Mouse (Mus musculus) neural tube, embryonic 11.5 days (tissue): Measurements from ENCODE around the gene Clstn3. TPM values are rescaled to one million over a fixed set of nuclear protein-coding genes. Genes with fewer than 3 reads are reported as not detected.

Experiments used
- ATAC-seq: fragments of 200-750 bp; cut with Nextera tagmentation; 2 replicates; pipeline ENCODE4 v1.8.0; 2017; ENCODE audit warnings: moderate number of reproducible peaks, mild to moderate bottlenecking, moderate TSS enrichment, moderate library complexity; ENCODE audit not compliant: insufficient read depth, low FRiP score, low TSS enrichment
- DNase-seq: peaks from one replicate; pipeline ENCODE4 v3.0.0-alpha.2; 2015; ENCODE audit warnings: low spot score
- H3K27ac ChIP-seq: fragments of 300-500 bp; sonication (generic); 2 replicates; pipeline ENCODE4 v1.5.1; 2014; ENCODE audit warnings: low read depth, mild to moderate bottlenecking, low read length
- H3K27me3 ChIP-seq: fragments of 300-500 bp; sonication (generic); 2 replicates; pipeline ENCODE4 v1.6.1; 2014; ENCODE audit warnings: mild to moderate bottlenecking, low read length, mixed read lengths; ENCODE audit not compliant: control insufficient read depth, insufficient read depth
- H3K36me3 ChIP-seq: fragments of 300-500 bp; sonication (generic); 2 replicates; pipeline ENCODE4 v1.6.1; 2014; ENCODE audit warnings: mild to moderate bottlenecking, low read length, moderate library complexity, mixed read lengths; ENCODE audit not compliant: control insufficient read depth, insufficient read depth
- H3K4me1 ChIP-seq: fragments of 300-500 bp; sonication (generic); 2 replicates; pipeline ENCODE4 v1.6.1; 2014; ENCODE audit warnings: low read length, mixed read lengths; ENCODE audit not compliant: control insufficient read depth, insufficient read depth
- H3K4me2 ChIP-seq: fragments of 300-500 bp; sonication (generic); 2 replicates; pipeline ENCODE4 v1.6.1; 2014; ENCODE audit warnings: low read depth, mild to moderate bottlenecking, moderate library complexity
- H3K4me3 ChIP-seq: fragments of 300-500 bp; sonication (generic); 2 replicates; pipeline ENCODE4 v1.5.1; 2014; ENCODE audit warnings: low read depth, low read length
- H3K9ac ChIP-seq: fragments of 300-500 bp; sonication (generic); 2 replicates; pipeline ENCODE4 v1.6.1; 2014; ENCODE audit warnings: mild to moderate bottlenecking, low read length
- H3K9me3 ChIP-seq: fragments of 300-500 bp; sonication (generic); 2 replicates; pipeline ENCODE4 v1.6.1; 2016; ENCODE audit warnings: low read length; ENCODE audit not compliant: control insufficient read depth
- WGBS: fragments of 180-500 bp; shearing (Covaris S2); extraction: QIAGEN DNeasy Blood & Tissue Kit; methylation state at CpG from one replicate; pipeline ENCODE4 v1.1.7; 2014; 5-methylcytosine and 5-hydroxymethylcytosine counted together
- polyA plus RNA-seq: library from polyadenylated mRNA; unstranded; fragments of >200 nt; fragmentation: Nextera tagmentation; extraction: Ambion mirVana; gene quantifications from 2 replicates; pipeline ENCODE4 v1.2.1, GENCODE M21; 2014

The Clstn3 gene
- polyA plus RNA-seq, 1 experiment from 2014 or later, result 17.2 TPM

GRCm38 (mm10) chr6:124499914-124500566, 35.4 kb upstream of the Clstn3 start:
- no peak for ATAC-seq
- Histone ChIP-seq H3K9me3 (no peaks in the 10 kb centered on the region), H3K27me3 (no peaks in the 10 kb centered on the region), H3K4me2 (no peak overlapping the region), H3K9ac (no peak overlapping the region), H3K4me3 (no peak overlapping the region), H3K36me3 (no peaks in the 10 kb centered on the region), H3K4me1 (no peaks in the 10 kb centered on the region), H3K27ac (no peak overlapping the region)
- WGBS, result 43% methylated on average over 10 of the region's 10 CpGs
- DNase-seq, result no peak

GRCm38 (mm10) chr6:124496054-124496453, 31.5 kb upstream of the Clstn3 start:
- Histone ChIP-seq H3K27ac (no peak overlapping the region), H3K4me1 (no peaks in the 10 kb centered on the region), H3K27me3 (no peaks in the 10 kb centered on the region), H3K9ac (no peak overlapping the region), H3K4me2 (no peak overlapping the region), H3K4me3 (no peak overlapping the region), H3K36me3 (no peaks in the 10 kb centered on the region), H3K9me3 (no peaks in the 10 kb centered on the region)
- ATAC-seq (no peak), DNase-seq (no peak)
- WGBS, result 90% methylated on average over 5 of the region's 5 CpGs

GRCm38 (mm10) chr6:124493886-124494285, 29.3 kb upstream of the Clstn3 start:
- Histone ChIP-seq H3K9me3 (no peaks in the 10 kb centered on the region), H3K4me1 (no peaks in the 10 kb centered on the region), H3K36me3 (no peaks in the 10 kb centered on the region), H3K9ac (no peak overlapping the region), H3K4me3 (no peak overlapping the region), H3K4me2 (no peak overlapping the region), H3K27ac (no peak overlapping the region), H3K27me3 (no peaks in the 10 kb centered on the region)
- WGBS, result 81% methylated on average over 5 of the region's 5 CpGs
- ATAC-seq (no peak), DNase-seq (no peak)

- Histone ChIP-seq H3K27me3 (no peaks in the 10 kb centered on the region), H3K4me1 (no peaks in the 10 kb centered on the region), H3K9ac (no peak within 1 kb of the TSS), H3K36me3 (no peaks in the 10 kb centered on the region), H3K4me3 (no peak within 1 kb of the TSS), H3K4me2 (no peak within 1 kb of the TSS), H3K27ac (no peak within 1 kb of the TSS), H3K9me3 (no peaks in the 10 kb centered on the region)
- 41% methylated on average over 2 of the region's 4 CpGs for WGBS
- DNase-seq (peak; percentile 72), ATAC-seq (peak; percentile 60)
Measured at GRCm38 (mm10) chr6:124492842-124493561, 28.4 kb upstream of the Clstn3 start, which contains the start of gene C1rl. Gene C1rl (plus strand): TSS chr6:124493113.

GRCm38 (mm10) chr6:124491427-124491826, 26.8 kb upstream of the Clstn3 start:
- 85% methylated on average over 6 of the region's 6 CpGs for WGBS
- DNase-seq (no peak), ATAC-seq (no peak)
- Histone ChIP-seq H3K27ac (no peak overlapping the region), H3K4me2 (no peak overlapping the region), H3K36me3 (no peaks in the 10 kb centered on the region), H3K9ac (no peak overlapping the region), H3K27me3 (no peaks in the 10 kb centered on the region), H3K9me3 (no peaks in the 10 kb centered on the region), H3K4me3 (no peak overlapping the region), H3K4me1 (no peaks in the 10 kb centered on the region)

GRCm38 (mm10) chr6:124488952-124489351, 24.4 kb upstream of the Clstn3 start:
- Histone ChIP-seq H3K9ac (no peak overlapping the region), H3K4me3 (no peak overlapping the region), H3K4me2 (no peak overlapping the region), H3K9me3 (no peaks in the 10 kb centered on the region), H3K27ac (no peak overlapping the region), H3K27me3 (no peaks in the 10 kb centered on the region), H3K4me1 (no peaks in the 10 kb centered on the region), H3K36me3 (no peaks in the 10 kb centered on the region)
- ATAC-seq (no peak), DNase-seq (no peak)
- 88% methylated on average over 4 of the region's 4 CpGs for WGBS

- no peak overlapping the region for H3K9ac ChIP-seq
- H3K27ac ChIP-seq, result no peak overlapping the region
- WGBS, result 61% methylated on average over 2 of the region's 2 CpGs
- H3K4me2 ChIP-seq, result no peak overlapping the region
- no peak overlapping the region for H3K4me3 ChIP-seq
- H3K9me3 ChIP-seq, result no peaks in the 10 kb centered on the region
- no peaks in the 10 kb centered on the region for H3K36me3 ChIP-seq
- DNase-seq (no peak), ATAC-seq (no peak)
- no peaks in the 10 kb centered on the region for H3K27me3 ChIP-seq
- H3K4me1 ChIP-seq, result no peaks in the 10 kb centered on the region
Measured at GRCm38 (mm10) chr6:124487509-124487908, 22.9 kb upstream of the Clstn3 start.

- peak overlapping the region; percentile 33 for H3K4me2 ChIP-seq
- H3K27ac ChIP-seq, result no peak overlapping the region
- 34% methylated on average over 21 of the region's 21 CpGs for WGBS
- H3K27me3 ChIP-seq, result no peaks in the 10 kb centered on the region
- H3K9ac ChIP-seq, result no peak overlapping the region
- DNase-seq (peak; percentile 59), ATAC-seq (peak; percentile 91)
- H3K36me3 ChIP-seq, result no peaks in the 10 kb centered on the region
- no peaks in the 10 kb centered on the region for H3K9me3 ChIP-seq
- no peaks in the 10 kb centered on the region for H3K4me1 ChIP-seq
- H3K4me3 ChIP-seq, result 0 out of 2 replicates have a peak overlapping the region, but pooled peaks have one; percentile 8
Measured at GRCm38 (mm10) chr6:124485414-124486144, 21.0 kb upstream of the Clstn3 start.
